Mouse (Mus musculus) liver, adult 2 months (tissue): ENCODE data around the gene 1700122O11Rik.

Source experiments
- CTCF ChIP-seq: fragments of 200-500 bp; IDR thresholded peaks from 2 replicates; pipeline ENCODE4 v1.5.1; 2011; ENCODE audit warnings: low read depth, low read length, control low read depth
- POLR2A ChIP-seq: fragments of 200-500 bp; IDR thresholded peaks from 2 replicates; pipeline ENCODE4 v1.6.1; 2011; ENCODE audit warnings: low read length, control low read depth; ENCODE audit not compliant: insufficient read depth; ENCODE audit errors: extremely low read depth

DNA sequence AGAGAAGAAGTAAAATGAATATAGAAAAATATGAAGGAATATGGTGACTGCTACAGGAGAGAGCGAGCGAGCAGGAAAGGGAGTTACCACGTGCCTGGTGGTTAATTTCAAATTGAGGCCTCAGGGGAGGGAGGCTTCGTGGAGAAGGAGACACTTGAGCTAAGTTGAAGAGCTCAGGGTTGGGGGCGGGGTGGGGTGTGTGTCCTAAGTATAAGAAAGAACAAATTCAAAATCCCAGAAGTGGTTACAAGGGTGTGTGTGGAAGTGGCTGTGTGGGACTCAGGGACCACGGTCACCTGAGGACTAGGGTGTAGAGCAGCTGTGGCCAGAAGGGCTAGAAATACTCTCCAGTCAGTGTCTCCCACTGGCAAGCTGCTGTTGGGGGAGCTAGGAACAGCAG lies 38.7 kb downstream of the 1700122O11Rik start:
- TF ChIP-seq CTCF (no peak), POLR2A (no peak)
